Mouse (Mus musculus) neural tube, embryonic 10.5 days (tissue): ENCODE results near the gene Slc7a11.

ENCODE experiments used
- DNase-seq: peaks from one replicate; pipeline ENCODE4 v3.0.0-alpha.2; 2017; ENCODE audit warnings: low spot score; ENCODE audit errors: extremely low spot score

Gene Slc7a11

GRCm38 (mm10) chr3:50307339-50308327 is 135.8 kb downstream of the Slc7a11 start:
- no peak for DNase-seq

GRCm38 (mm10) chr3:50306334-50306733 is 137.1 kb downstream of the Slc7a11 start:
- no peak for DNase-seq

- no peak for DNase-seq
Observed at GRCm38 (mm10) chr3:50304137-50304536, 139.3 kb downstream of the Slc7a11 start.

- DNase-seq, result no peak
Observed at GRCm38 (mm10) chr3:50302648-50303047, 140.8 kb downstream of the Slc7a11 start.

- DNase-seq, result peak; percentile 62
Observed at GRCm38 (mm10) chr3:50300952-50301303, 142.5 kb downstream of the Slc7a11 start.

- DNase-seq, result no peak
Observed at GRCm38 (mm10) chr3:50300002-50300951, 143.1 kb downstream of the Slc7a11 start.

GRCm38 (mm10) chr3:50298366-50298991 is 144.9 kb downstream of the Slc7a11 start:
- no peak for DNase-seq

GRCm38 (mm10) chr3:50296956-50297355 is 146.5 kb downstream of the Slc7a11 start:
- DNase-seq, result no peak

- no peak for DNase-seq
Observed at GRCm38 (mm10) chr3:50275023-50275422, 168.4 kb downstream of the Slc7a11 start.

GRCm38 (mm10) chr3:50272222-50272621 is 171.2 kb downstream of the Slc7a11 start:
- DNase-seq, result no peak

GRCm38 (mm10) chr3:50269680-50270079 is 173.7 kb downstream of the Slc7a11 start:
- no peak for DNase-seq

GRCm38 (mm10) chr3:50262547-50263087 is 180.8 kb downstream of the Slc7a11 start:
- DNase-seq, result no peak

- no peak for DNase-seq
Observed at GRCm38 (mm10) chr3:50262066-50262465, 181.3 kb downstream of the Slc7a11 start.

- DNase-seq, result no peak
Observed at GRCm38 (mm10) chr3:50260667-50261066, 182.7 kb downstream of the Slc7a11 start.

- no peak for DNase-seq
Observed at GRCm38 (mm10) chr3:50258852-50259251, 184.6 kb downstream of the Slc7a11 start.

GRCm38 (mm10) chr3:50249598-50250300 is 193.7 kb downstream of the Slc7a11 start:
- DNase-seq, result no peak

GRCm38 (mm10) chr3:50235990-50236389 is 207.4 kb downstream of the Slc7a11 start:
- DNase-seq, result no peak

- DNase-seq, result no peak
Observed at GRCm38 (mm10) chr3:50233144-50233543, 210.3 kb downstream of the Slc7a11 start.

- no peak for DNase-seq
Observed at GRCm38 (mm10) chr3:50224390-50225114, 218.9 kb downstream of the Slc7a11 start.

GRCm38 (mm10) chr3:50220454-50220853 is 223.0 kb downstream of the Slc7a11 start:
- no peak for DNase-seq
